Mouse (Mus musculus) forebrain, embryonic 16.5 days (tissue): ENCODE measurements around the gene Clstn2. TPM values are rescaled to one million over a fixed set of nuclear protein-coding genes. Genes with fewer than 3 reads are reported as not detected.

Experiments
- ATAC-seq: fragments of 200-750 bp; cut with Nextera tagmentation; 2 replicates; pipeline ENCODE4 v1.8.0; 2017; ENCODE audit warnings: mild to moderate bottlenecking, moderate library complexity
- H3K27ac ChIP-seq: fragments of 300-500 bp; sonication (generic); 2 replicates; pipeline ENCODE4 v1.5.1; 2014; ENCODE audit warnings: low read length, control low read depth
- H3K27me3 ChIP-seq: fragments of 300-500 bp; sonication (generic); replicated peaks from 2 replicates; pipeline ENCODE4 v1.6.1; 2014; ENCODE audit warnings: low read length; ENCODE audit not compliant: control insufficient read depth, insufficient read depth
- H3K36me3 ChIP-seq: fragments of 300-500 bp; sonication (generic); 2 replicates; pipeline ENCODE4 v1.6.1; 2014; ENCODE audit not compliant: control insufficient read depth, insufficient read depth
- H3K4me1 ChIP-seq: fragments of 300-500 bp; sonication (generic); replicated peaks from 2 replicates; pipeline ENCODE4 v1.6.1; 2014; ENCODE audit warnings: low read length; ENCODE audit not compliant: control insufficient read depth, insufficient read depth
- H3K4me2 ChIP-seq: fragments of 300-500 bp; sonication (generic); 2 replicates; pipeline ENCODE4 v1.6.1; 2014; ENCODE audit warnings: mild to moderate bottlenecking, low read length, control low read depth
- H3K4me3 ChIP-seq: fragments of 300-500 bp; sonication (generic); replicated peaks from 2 replicates; pipeline ENCODE4 v1.5.1; 2014; ENCODE audit warnings: mild to moderate bottlenecking, low read length, control low read depth
- H3K9ac ChIP-seq: fragments of 300-500 bp; sonication (generic); replicated peaks from 2 replicates; pipeline ENCODE4 v1.6.1; 2014; ENCODE audit warnings: low read depth, low read length, control low read depth
- H3K9me3 ChIP-seq: fragments of 300-500 bp; sonication (generic); 2 replicates; pipeline ENCODE4 v1.6.1; 2016; ENCODE audit warnings: low read length; ENCODE audit not compliant: control insufficient read depth
- WGBS: fragments of 180-500 bp; shearing (Covaris S2); extraction: QIAGEN DNeasy Blood & Tissue Kit; methylation state at CpG from one replicate; pipeline ENCODE4 v1.1.7; 2014; 5-methylcytosine and 5-hydroxymethylcytosine counted together
- polyA plus RNA-seq: library from polyadenylated mRNA; unstranded; fragments of >200 nt; fragmentation: Nextera tagmentation; extraction: Ambion mirVana; gene quantifications from 2 replicates; pipeline ENCODE4 v1.2.1, GENCODE M21; 2015

Gene Clstn2
- polyA plus RNA-seq, 1 experiment from 2014 or later: 21.2 TPM

DNA sequence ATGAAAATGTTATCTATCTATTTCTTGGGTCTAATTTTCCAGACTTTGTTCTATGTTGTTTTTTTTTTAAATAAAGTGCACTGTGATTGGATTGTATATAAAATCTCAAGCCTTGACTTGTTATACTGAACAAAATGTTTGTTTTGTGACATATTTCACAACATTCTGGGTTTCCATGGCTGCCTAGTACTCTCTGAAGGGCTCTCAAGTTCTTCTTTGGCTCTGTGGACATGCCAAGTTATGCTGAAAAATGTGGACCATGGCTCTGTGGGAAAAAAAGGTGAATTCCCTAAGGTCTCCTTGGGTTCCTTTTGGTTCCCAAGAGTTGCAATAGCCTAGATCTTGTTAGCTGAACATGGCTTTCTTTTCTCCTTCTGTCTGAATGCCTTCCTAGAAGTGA is 353.1 kb downstream of the Clstn2 start:
- ATAC-seq: no peak
- Histone ChIP-seq H3K4me3 (no peak overlapping the region), H3K4me2 (no peak overlapping the region), H3K9ac (no peak overlapping the region), H3K27ac (no peak overlapping the region), H3K27me3 (no peaks in the 10 kb centered on the region), H3K9me3 (no peaks in the 10 kb centered on the region), H3K4me1 (no peaks in the 10 kb centered on the region; the same call in 1 of the 2 replicates), H3K36me3 (no peaks in the 10 kb centered on the region)

DNA sequence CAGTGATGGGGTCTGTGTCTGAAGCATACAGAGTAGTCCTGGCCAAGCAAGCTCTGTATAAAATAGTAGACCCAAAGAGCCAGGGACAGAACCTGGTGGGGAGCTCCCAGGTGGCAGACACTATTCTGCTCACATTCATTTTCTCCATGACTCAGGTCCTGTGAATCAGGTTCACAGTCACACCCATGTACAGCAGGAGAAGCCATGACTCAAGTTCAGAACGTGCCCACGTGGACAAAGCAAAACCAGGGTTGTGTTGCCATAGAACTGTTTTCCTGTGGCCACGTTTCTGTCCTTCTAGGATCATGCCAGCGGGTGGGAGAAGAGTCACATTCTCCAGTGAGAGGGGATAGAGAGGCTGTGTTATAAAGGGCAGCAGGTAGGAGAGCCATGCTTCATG is 353.9 kb downstream of the Clstn2 start:
- ATAC-seq: no peak
- Histone ChIP-seq H3K27ac (no peak overlapping the region), H3K9me3 (no peaks in the 10 kb centered on the region), H3K4me1 (no peaks in the 10 kb centered on the region; the same call in 1 of the 2 replicates), H3K36me3 (no peaks in the 10 kb centered on the region), H3K9ac (no peak overlapping the region), H3K4me2 (no peak overlapping the region), H3K27me3 (no peaks in the 10 kb centered on the region), H3K4me3 (no peak overlapping the region)
- WGBS: 77% methylated on average over 4 of the region's 4 CpGs

DNA sequence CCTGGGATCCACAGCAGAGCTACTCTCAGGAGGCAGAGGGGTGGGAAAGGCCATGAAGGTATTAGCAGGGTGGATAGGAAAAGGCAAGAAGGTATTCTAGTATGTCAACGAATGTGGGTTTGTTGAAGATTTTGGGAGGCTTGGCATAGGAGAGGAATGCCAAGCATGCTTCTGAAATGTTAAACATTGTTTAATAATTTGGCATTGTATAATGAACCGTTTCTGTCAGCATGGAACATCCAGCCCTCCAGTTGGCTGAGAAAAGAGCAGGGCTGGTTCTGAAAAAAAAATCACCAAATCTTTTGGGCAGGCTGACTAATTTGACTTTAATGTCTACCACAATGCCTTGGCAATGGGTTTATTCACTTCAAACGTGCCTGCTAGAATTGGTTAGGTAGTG is 355.9 kb downstream of the Clstn2 start:
- Histone ChIP-seq H3K9ac (no peak overlapping the region), H3K4me2 (no peak overlapping the region), H3K4me3 (no peak overlapping the region), H3K36me3 (no peaks in the 10 kb centered on the region), H3K27me3 (no peaks in the 10 kb centered on the region), H3K27ac (no peak overlapping the region), H3K9me3 (no peaks in the 10 kb centered on the region), H3K4me1 (peaks cover 6% of the 10 kb centered on the region)
- ATAC-seq: no peak
- WGBS: 63% methylated on average over 3 of the region's 3 CpGs

DNA sequence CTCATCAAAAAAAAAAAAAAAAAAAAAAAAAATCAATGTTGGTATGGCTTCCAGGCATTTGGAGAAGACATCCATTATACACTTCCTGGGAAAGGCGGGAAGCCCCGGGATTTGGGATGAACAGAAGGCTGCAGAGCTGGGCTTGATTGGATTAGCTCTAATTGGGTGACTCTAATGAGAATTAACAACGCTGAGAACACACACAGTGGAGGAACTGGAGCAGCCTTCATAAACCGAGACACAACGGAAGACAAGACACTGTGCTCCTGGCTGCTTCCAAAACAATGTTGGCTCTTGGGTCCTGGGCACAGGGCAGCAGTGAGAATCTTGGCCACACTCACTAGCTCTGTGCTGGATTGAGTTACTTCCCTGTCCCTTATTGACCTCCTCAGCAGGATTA is 360.3 kb downstream of the Clstn2 start:
- 4% methylated on average over 5 of the region's 5 CpGs for WGBS

DNA sequence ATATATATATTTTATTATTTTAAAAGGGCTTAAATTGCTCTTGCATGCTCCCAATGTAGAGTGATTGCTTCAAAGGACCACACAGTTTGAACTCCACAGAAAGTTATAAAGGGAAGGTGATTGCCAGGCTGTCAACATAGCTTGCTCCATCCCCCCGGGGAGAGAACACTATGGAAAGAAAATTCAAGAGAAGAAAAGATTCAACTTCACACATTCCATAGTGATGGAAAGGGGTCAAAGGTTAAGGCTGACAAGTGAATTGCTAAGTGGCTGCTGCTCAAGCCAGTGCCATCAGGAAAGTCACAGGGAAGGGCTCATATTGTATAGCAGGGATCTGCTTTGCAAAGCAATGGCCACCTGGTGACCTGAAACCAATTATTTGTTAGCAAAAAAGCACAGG is 360.8 kb downstream of the Clstn2 start:
- no peak overlapping the region for H3K27ac ChIP-seq
- no peaks in the 10 kb centered on the region for H3K9me3 ChIP-seq
- no peak overlapping the region for H3K9ac ChIP-seq
- no peaks in the 10 kb centered on the region for H3K27me3 ChIP-seq
- no peak overlapping the region for H3K4me3 ChIP-seq
- no peaks in the 10 kb centered on the region for H3K36me3 ChIP-seq
- 9% methylated on average over 1 of the region's 1 CpGs for WGBS
- no peak for ATAC-seq
- H3K4me2 ChIP-seq: no peak overlapping the region
- H3K4me1 ChIP-seq: peaks cover 6% of the 10 kb centered on the region

More for the DNA sequence above, 360.3 kb downstream of the Clstn2 start:
- Histone ChIP-seq H3K27ac (no peak overlapping the region), H3K4me3 (no peak overlapping the region), H3K27me3 (no peaks in the 10 kb centered on the region), H3K9ac (no peak overlapping the region), H3K4me1 (peaks cover 6% of the 10 kb centered on the region), H3K36me3 (no peaks in the 10 kb centered on the region), H3K4me2 (no peak overlapping the region), H3K9me3 (no peaks in the 10 kb centered on the region)
- peak; percentile 47; the same call in 1 of the 2 replicates for ATAC-seq

DNA sequence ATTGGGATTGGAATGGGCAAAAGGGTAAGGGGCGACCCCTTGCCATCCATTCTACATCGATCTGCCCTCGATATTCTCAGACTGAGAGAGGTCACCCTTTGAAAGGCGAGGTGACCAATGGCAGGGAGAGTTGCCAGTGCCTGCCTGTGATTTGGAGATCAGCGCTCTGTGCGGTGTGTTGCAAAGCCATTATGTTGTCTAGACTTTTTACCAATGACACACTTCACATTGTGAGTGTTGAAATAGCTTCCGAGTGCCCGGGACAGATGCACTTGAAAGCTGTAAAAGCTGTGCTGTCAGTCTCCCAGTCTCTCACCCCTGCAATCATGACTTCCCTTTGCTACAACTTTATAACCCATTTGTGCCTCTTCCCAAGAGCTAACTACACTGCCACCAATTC is 362.3 kb downstream of the Clstn2 start:
- no peak overlapping the region for H3K4me2 ChIP-seq
- 69% methylated on average over 8 of the region's 8 CpGs for WGBS
- H3K4me3 ChIP-seq: no peak overlapping the region
- H3K9ac ChIP-seq: no peak overlapping the region
- H3K4me1 ChIP-seq: peaks cover 6% of the 10 kb centered on the region
- ATAC-seq: no peak
- H3K9me3 ChIP-seq: no peaks in the 10 kb centered on the region
- no peak overlapping the region for H3K27ac ChIP-seq
- no peaks in the 10 kb centered on the region for H3K27me3 ChIP-seq
- H3K36me3 ChIP-seq: no peaks in the 10 kb centered on the region

DNA sequence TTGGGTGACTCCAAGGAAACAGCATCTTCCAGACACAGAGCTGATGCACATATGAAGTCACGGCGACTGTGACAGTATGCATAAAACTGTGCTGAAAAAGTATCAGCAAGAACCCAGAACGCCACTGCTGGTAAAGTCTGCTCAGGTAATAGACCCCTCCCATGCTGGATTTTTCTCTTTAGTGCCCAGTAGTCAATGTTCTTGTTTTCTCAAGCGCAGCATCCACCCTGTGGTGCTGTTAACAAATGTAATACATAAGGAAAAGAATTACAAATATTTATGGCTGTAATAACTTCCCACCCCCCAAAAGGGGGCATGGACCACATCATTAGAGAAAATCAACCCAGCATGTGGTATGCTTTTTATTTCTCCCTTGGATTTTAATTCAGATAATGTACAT is 372.0 kb downstream of the Clstn2 start:
- Histone ChIP-seq H3K9me3 (no peaks in the 10 kb centered on the region), H3K4me2 (no peak overlapping the region), H3K27ac (no peak overlapping the region), H3K4me1 (no peaks in the 10 kb centered on the region), H3K27me3 (no peaks in the 10 kb centered on the region), H3K9ac (no peak overlapping the region), H3K36me3 (no peaks in the 10 kb centered on the region), H3K4me3 (no peak overlapping the region)
- WGBS: 89% methylated on average over 4 of the region's 4 CpGs
- no peak for ATAC-seq

DNA sequence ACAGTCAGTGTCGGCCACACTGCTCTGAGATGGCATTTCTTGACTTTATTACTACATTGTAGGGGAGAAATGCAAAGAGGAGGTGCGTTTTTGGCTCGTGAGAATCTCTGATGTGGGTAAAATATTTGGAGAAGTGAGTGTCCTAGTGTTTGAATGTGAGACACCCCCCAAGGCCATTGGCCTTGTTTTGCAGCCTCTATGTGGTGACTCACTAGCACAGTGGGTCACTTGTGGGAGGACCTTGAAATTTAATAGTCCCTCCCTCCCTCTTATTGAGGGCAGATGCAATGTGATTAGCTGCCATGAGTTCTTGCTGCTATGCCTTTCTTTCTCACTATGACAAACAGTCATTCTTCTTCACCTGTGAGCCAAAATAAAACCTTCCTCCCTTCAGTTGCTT is 374.2 kb downstream of the Clstn2 start:
- ATAC-seq: no peak
- Histone ChIP-seq H3K9me3 (no peaks in the 10 kb centered on the region), H3K4me1 (no peaks in the 10 kb centered on the region), H3K4me3 (no peak overlapping the region), H3K27me3 (no peaks in the 10 kb centered on the region), H3K9ac (no peak overlapping the region), H3K36me3 (no peaks in the 10 kb centered on the region), H3K27ac (no peak overlapping the region), H3K4me2 (no peak overlapping the region)
- WGBS: 83% methylated on average over 3 of the region's 3 CpGs

DNA sequence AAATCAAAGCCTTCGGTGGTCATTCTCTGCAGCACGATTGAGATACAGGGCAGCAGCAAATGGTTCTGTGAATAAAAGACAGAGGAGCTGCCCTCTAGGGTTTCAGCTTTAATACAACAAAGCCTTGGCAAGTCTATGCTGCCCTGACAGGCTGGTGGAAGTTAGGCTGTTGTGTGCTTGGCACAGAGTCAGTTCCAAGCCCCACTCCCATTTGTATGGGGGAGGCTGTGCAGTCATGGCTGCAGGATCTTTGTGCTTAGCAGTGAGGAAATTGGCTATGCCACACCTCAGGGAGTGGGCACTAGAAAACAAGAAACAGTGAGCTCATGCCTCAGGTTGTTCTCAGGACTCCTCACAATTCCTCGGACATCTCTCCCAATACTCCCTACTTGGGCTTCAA is 384.6 kb downstream of the Clstn2 start:
- H3K4me3 ChIP-seq: no peak overlapping the region
- ATAC-seq: 0 out of 2 replicates have a peak, but pooled peaks have one; percentile 54
- no peaks in the 10 kb centered on the region for H3K27me3 ChIP-seq
- 52% methylated on average over 3 of the region's 3 CpGs for WGBS
- no peaks in the 10 kb centered on the region for H3K9me3 ChIP-seq
- no peak overlapping the region for H3K4me2 ChIP-seq
- H3K36me3 ChIP-seq: no peaks in the 10 kb centered on the region
- peaks cover 6% of the 10 kb centered on the region for H3K4me1 ChIP-seq
- no peak overlapping the region for H3K9ac ChIP-seq
- no peak overlapping the region for H3K27ac ChIP-seq

DNA sequence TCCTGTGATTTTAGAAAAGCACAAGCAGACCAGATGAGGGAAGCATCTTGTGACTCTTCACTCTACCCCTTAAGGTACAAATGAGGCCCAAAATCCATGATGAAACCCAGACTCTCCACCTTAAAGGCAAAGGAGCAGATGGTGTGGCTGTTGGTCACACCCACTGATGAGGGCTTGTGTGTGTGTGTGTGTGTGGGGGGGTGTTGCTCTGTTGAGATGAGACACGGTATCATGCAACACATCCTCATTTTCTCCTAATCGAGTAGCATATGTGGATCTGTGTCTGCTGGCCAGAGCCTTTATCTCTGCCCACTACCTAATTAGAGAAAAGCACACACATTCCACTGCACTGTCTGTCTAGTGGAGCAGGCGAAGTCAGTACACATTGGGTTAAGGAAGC is 387.2 kb downstream of the Clstn2 start:
- H3K4me3 ChIP-seq: no peak overlapping the region
- ATAC-seq: no peak

More for the DNA sequence above, 387.2 kb downstream of the Clstn2 start:
- H3K4me2 ChIP-seq: no peak overlapping the region
- WGBS: 73% methylated on average over 3 of the region's 3 CpGs
- H3K9ac ChIP-seq: no peak overlapping the region
- H3K9me3 ChIP-seq: no peaks in the 10 kb centered on the region
- peaks cover 6% of the 10 kb centered on the region for H3K4me1 ChIP-seq
- H3K27ac ChIP-seq: no peak overlapping the region
- H3K36me3 ChIP-seq: no peaks in the 10 kb centered on the region
- no peaks in the 10 kb centered on the region for H3K27me3 ChIP-seq
